Mouse (Mus musculus): Measurements from ENCODE around the gene Espnl.

Gene Espnl

DNA sequence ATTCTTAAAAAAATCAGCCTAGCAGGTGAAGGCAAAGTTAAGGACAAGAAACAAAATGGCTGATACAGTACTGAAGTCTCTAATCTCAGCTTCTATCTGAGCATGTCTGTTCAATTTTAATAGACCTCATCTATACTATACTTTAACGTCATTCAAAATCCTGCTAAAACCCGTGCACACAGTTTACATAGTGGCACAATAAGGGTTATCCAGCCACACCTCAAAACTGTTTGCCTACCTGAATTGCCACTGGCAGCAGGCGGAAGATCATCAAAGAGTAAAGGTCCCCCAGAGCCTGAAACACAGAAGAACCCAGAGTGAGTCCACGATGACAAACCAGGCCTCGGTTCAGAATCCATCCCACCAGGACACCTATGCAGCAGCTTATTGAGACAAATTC, 68.5 kb downstream of the Espnl start:
- DNase-seq: peak in 1 of 2 experiments; percentile 11

DNA sequence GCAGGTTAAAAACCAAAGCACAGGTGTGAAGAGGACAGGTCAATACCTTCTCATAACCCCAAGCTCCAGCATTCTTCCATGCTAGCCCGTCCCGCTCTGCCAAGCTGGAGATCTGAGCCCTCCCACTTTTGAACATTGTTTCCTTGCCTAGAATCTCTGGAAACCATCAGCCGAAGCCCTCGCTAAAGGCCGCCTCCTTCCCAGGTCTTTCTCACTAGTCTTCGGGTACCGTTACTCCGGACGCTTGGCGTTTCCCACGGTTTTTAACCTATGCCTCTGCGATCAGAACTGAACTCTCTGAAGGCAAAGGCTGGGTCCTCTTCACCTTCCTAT, 76.0 kb downstream of the Espnl start:
- peak; percentile 17 to 41 for DNase-seq

Measured in kidney, postnatal 25 days (tissue).